Mouse (Mus musculus) limb, embryonic 13.5 days (tissue): ENCODE results near the gene Ppargc1a. TPM values are rescaled to one million over a fixed set of nuclear protein-coding genes. Genes with fewer than 3 reads are reported as not detected.

Experiments used
- ATAC-seq: fragments of 200-750 bp; cut with Nextera tagmentation; 2 replicates; pipeline ENCODE4 v1.8.0; 2017; ENCODE audit warnings: low read depth, moderate number of reproducible peaks, moderate TSS enrichment; ENCODE audit not compliant: low FRiP score
- H3K27ac ChIP-seq: fragments of 300-500 bp; sonication (generic); 2 replicates; pipeline ENCODE4 v1.5.1; 2015; ENCODE audit warnings: inconsistent platforms, mild to moderate bottlenecking, moderate library complexity
- H3K27me3 ChIP-seq: fragments of 300-500 bp; sonication (generic); 2 replicates; pipeline ENCODE4 v1.6.1; 2015; ENCODE audit warnings: mild to moderate bottlenecking, inconsistent platforms
- H3K36me3 ChIP-seq: fragments of 300-500 bp; sonication (generic); 2 replicates; pipeline ENCODE4 v1.6.1; 2015; ENCODE audit warnings: inconsistent platforms, mild to moderate bottlenecking, moderate library complexity
- H3K4me1 ChIP-seq: fragments of 300-500 bp; sonication (generic); 2 replicates; pipeline ENCODE4 v1.6.1; 2015; ENCODE audit warnings: inconsistent platforms
- H3K4me2 ChIP-seq: fragments of 300-500 bp; sonication (generic); replicated peaks from 2 replicates; pipeline ENCODE4 v1.6.1; 2015; ENCODE audit warnings: inconsistent platforms, mild to moderate bottlenecking, moderate library complexity
- H3K4me3 ChIP-seq: fragments of 300-500 bp; sonication (generic); 2 replicates; pipeline ENCODE4 v1.5.1; 2015; ENCODE audit warnings: moderate library complexity, mild to moderate bottlenecking, inconsistent platforms
- H3K9ac ChIP-seq: fragments of 300-500 bp; sonication (generic); 2 replicates; pipeline ENCODE4 v1.6.1; 2015; ENCODE audit warnings: mild to moderate bottlenecking, inconsistent platforms
- H3K9me3 ChIP-seq: fragments of 300-500 bp; sonication (generic); 2 replicates; pipeline ENCODE4 v1.6.1; 2016; ENCODE audit warnings: inconsistent platforms
- WGBS: fragments of 180-500 bp; shearing (Covaris S2); methylation state at CpG from one replicate; pipeline ENCODE4 v1.1.7; 2015; 5-methylcytosine and 5-hydroxymethylcytosine counted together
- polyA plus RNA-seq: library from polyadenylated mRNA; unstranded; fragments of >200 nt; fragmentation: Nextera tagmentation; extraction: Ambion mirVana; gene quantifications from 2 replicates; pipeline ENCODE4 v1.2.1, GENCODE M21; 2015

Gene Ppargc1a
- 2.6 and 3.4 TPM in 2 replicates for polyA plus RNA-seq

DNA sequence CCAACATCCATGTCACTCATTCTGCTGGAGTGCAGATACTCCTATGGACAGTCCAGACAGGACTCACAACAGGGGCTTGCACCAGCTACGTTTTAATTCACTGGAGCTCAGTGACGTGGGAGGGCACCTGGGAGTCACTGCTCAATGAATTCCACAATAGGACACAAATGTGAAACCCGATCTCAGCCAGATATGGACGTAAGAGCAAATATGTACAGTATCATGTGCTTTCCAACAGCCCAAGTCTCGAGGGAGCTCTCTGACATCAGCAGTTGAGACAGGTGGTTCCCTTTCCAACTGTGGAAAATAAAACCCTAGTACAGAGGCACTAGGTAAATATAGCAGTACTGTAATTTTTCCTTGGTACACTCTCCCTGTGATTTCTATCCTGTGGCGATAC lies at the start of gene Ppargc1a:
Ppargc1a (minus strand) TSS at position 68 of the 400 bp plus-strand sequence.
- no peak within 1 kb of the TSS for H3K27ac ChIP-seq

DNA sequence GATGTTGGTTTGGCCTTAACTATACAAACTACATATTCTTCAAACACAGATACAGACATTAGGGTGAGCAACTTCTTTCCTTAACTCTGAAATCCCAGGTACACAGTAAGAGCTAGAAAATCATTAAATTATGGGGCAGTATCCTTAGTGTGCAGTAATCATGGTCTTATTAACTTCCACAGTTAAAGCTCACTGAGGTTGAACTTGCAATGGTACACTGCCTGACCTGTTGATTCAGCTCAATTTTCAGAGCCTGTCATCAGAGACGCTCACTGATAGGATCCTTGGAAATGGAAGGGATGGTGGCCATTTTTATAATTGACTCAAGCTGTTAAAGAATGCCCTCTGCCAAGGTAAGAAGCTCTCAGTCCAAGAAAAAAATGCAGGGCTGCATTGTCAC lies 49.4 kb upstream of the Ppargc1a start:
- Histone ChIP-seq H3K27ac (no peak overlapping the region), H3K4me2 (no peak overlapping the region), H3K36me3 (no peaks in the 10 kb centered on the region), H3K9me3 (0 out of 2 replicates have a peak, but pooled peaks cover 3% of the 10 kb centered on the region), H3K9ac (no peak overlapping the region), H3K4me3 (no peak overlapping the region), H3K27me3 (no peaks in the 10 kb centered on the region), H3K4me1 (no peaks in the 10 kb centered on the region)
- WGBS, result 80% methylated on average over 1 of the region's 1 CpGs
- no peak for ATAC-seq

More for the DNA sequence above, at the start of gene Ppargc1a:
- Histone ChIP-seq H3K4me1 (peaks cover 12% of the 10 kb centered on the region), H3K36me3 (no peaks in the 10 kb centered on the region), H3K4me2 (no peak within 1 kb of the TSS), H3K27me3 (no peaks in the 10 kb centered on the region; the same call in 1 of the 2 replicates), H3K9ac (no peak within 1 kb of the TSS), H3K4me3 (no peak within 1 kb of the TSS), H3K9me3 (no peaks in the 10 kb centered on the region)
- ATAC-seq, result peak; percentile 44; the same call in 1 of the 2 replicates
- WGBS, result 40% methylated on average over 6 of the region's 6 CpGs

DNA sequence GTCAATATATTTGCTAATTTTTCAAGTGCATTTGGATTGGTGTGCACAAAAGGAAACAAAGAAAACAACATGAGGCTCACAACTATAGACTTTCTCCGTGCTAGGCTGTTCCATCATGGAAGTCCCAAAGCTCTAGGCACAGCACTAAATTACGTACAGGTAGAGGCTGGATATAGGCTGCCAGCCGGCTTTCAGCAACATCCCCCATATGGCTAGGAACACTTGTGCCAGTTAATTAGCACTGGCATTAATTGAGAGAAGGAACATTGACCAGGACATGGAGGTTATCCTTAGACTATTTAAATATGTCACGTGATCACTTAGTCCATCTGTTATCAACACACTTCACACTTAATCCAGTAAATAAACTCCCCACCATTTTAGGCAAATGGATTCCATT lies 44.5 kb upstream of the Ppargc1a start:
- no peak for ATAC-seq
- 79% methylated on average over 4 of the region's 4 CpGs for WGBS
- Histone ChIP-seq H3K27ac (no peak overlapping the region), H3K4me3 (no peak overlapping the region), H3K9ac (no peak overlapping the region), H3K9me3 (no peaks in the 10 kb centered on the region), H3K4me1 (no peaks in the 10 kb centered on the region), H3K36me3 (no peaks in the 10 kb centered on the region), H3K4me2 (no peak overlapping the region), H3K27me3 (no peaks in the 10 kb centered on the region)

DNA sequence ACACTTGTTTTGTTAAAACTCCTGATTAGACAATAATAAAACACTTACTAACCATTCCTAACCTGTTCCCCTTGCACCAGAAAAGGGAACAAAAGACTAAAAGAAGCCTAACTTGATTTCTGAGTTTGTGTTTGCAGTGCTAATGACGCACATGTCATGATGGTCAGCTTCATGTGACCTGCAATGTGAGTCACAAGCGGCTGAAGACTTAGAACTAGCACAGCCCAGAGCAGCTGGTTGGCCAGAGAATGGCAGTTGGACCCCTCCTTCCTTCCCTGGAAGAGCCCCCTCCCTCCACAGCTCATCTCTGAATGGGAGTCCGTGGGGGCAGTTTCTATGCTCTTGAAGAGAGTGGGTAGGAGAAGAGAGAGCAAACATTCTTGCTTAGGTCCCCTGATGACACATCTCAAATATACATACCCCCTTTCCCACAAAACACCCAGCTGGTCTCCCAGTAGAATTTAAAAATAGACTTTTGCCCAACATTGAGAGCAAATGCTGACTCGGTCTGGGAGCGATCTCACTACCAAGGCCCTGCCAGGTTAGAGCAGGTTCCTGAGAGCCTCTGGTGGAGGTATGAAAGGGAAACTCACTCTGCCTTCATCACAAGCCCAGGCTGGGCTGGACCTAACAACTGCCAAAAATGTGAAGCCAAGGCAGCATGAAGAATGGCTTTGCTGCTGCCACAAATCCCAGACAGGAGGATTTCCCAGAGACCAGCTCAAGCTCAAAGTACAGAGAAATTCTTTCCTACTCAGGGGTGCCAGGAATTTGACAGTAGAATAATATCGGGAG lies 40.4 kb upstream of the Ppargc1a start:
- WGBS, result 81% methylated on average over 6 of the region's 6 CpGs
- H3K4me1 ChIP-seq, result no peaks in the 10 kb centered on the region
- ATAC-seq, result no peak
- no peak overlapping the region for H3K9ac ChIP-seq
- no peaks in the 10 kb centered on the region for H3K36me3 ChIP-seq
- H3K4me2 ChIP-seq, result no peak overlapping the region
- no peak overlapping the region for H3K27ac ChIP-seq
- no peak overlapping the region for H3K4me3 ChIP-seq
- no peaks in the 10 kb centered on the region for H3K9me3 ChIP-seq
- H3K27me3 ChIP-seq, result no peaks in the 10 kb centered on the region

DNA sequence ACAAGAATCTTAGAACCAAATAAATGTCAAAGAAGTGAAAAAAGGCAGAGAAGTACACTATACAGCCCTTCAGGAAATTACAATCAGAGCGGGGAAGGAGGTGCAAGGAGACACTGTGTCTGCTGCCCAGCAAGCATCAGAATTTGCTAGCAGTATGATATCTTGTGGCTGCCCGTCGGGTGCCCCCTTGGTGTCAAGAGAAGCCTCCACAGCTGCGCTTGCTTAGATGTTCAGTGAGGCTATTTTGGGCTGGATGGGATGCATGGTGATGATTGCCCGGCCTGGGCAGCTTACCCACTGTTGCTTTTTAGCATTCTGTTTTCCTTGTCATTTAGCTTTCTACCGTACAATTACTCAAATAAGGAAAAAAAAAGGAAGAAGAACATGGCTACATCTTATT lies 32.0 kb upstream of the Ppargc1a start:
- H3K4me2 ChIP-seq, result no peak overlapping the region
- H3K4me1 ChIP-seq, result no peaks in the 10 kb centered on the region
- H3K36me3 ChIP-seq, result no peaks in the 10 kb centered on the region
- H3K9me3 ChIP-seq, result no peaks in the 10 kb centered on the region
- 58% methylated on average over 6 of the region's 6 CpGs for WGBS
- no peak overlapping the region for H3K9ac ChIP-seq
- no peak for ATAC-seq
- no peak overlapping the region for H3K4me3 ChIP-seq
- H3K27ac ChIP-seq, result no peak overlapping the region
- H3K27me3 ChIP-seq, result no peaks in the 10 kb centered on the region

DNA sequence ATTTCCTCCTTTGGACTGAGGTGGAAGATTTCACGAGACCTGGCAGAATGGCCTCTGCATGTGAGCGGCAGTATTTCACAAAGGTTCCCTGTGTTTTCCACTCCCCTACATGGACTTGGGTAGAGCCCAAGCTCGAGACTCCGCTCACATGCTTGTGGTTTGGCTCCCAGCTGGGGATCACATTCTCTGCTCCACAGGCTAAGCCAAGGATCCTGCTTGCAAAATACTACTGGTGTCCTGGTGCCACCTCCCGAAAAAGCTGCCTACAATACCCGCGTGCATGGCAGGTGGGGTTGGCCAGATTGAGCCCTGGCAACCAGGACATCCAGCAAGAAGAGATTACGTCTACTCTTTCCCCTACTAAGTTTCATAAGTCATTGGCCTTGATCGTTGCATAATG lies 28.1 kb upstream of the Ppargc1a start:
- Histone ChIP-seq H3K9ac (no peak overlapping the region), H3K27ac (no peak overlapping the region), H3K4me3 (no peak overlapping the region), H3K9me3 (no peaks in the 10 kb centered on the region), H3K36me3 (no peaks in the 10 kb centered on the region), H3K4me2 (no peak overlapping the region), H3K4me1 (peaks cover 13% of the 10 kb centered on the region), H3K27me3 (no peaks in the 10 kb centered on the region)
- ATAC-seq, result no peak
- 76% methylated on average over 9 of the region's 9 CpGs for WGBS

DNA sequence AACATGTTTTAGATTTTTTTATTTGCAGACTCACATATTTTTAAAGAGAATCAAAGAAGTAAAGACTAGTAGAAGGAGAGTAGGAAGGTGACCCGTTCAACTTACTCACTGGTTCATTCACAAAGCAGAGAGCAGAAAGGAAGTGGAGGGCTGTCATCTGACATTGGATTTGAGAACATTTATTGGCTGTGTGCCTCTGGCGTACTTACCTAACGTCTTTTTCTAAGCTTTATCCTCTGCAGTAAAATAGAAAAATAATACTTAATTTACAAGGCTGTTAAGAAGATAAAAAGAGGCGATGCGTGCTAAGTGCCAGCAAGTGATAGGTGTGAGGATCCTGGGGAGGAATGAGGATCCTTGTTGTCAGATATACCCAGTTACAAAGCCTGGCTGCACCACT lies 24.7 kb upstream of the Ppargc1a start:
- Histone ChIP-seq H3K9ac (no peak overlapping the region), H3K27ac (no peak overlapping the region), H3K4me3 (no peak overlapping the region), H3K9me3 (no peaks in the 10 kb centered on the region), H3K27me3 (no peaks in the 10 kb centered on the region; the same call in 1 of the 2 replicates), H3K4me1 (peaks cover 13% of the 10 kb centered on the region), H3K4me2 (no peak overlapping the region), H3K36me3 (no peaks in the 10 kb centered on the region)
- ATAC-seq, result no peak
- 27% methylated on average over 5 of the region's 5 CpGs for WGBS

DNA sequence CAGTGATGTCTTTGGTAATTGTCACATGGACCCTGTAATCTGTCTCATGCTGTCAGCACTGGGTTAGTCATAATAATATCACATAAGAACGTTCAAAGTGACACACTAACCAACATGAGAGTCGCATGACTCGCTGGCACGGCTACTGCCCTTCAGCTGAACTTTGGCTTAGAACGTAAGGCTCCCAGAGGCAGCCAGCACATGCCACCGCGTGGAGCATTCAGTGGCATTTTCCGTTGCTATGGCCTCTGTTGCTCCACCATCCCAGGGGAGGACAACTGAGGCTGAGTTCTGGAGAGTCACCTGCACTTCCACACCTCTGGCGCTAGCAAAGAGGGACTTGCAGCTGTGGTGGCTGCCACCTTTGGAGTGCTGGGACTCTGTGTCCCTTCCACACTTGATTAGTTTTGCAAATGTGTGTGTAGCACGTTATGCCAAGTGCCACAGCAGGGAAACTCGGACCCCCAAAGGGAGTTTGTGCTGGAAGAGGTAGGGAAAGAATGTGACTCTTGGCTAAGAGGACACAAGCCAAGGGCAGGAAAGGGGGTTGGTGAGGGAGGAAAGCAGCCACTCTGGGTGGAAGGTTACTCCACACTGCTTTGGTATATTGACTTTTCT lies 24.1 kb upstream of the Ppargc1a start:
- Histone ChIP-seq H3K4me2 (0 out of 2 replicates have a peak overlapping the region, but pooled peaks have one; percentile 3), H3K36me3 (no peaks in the 10 kb centered on the region)
- 17% methylated on average over 11 of the region's 11 CpGs for WGBS

DNA sequence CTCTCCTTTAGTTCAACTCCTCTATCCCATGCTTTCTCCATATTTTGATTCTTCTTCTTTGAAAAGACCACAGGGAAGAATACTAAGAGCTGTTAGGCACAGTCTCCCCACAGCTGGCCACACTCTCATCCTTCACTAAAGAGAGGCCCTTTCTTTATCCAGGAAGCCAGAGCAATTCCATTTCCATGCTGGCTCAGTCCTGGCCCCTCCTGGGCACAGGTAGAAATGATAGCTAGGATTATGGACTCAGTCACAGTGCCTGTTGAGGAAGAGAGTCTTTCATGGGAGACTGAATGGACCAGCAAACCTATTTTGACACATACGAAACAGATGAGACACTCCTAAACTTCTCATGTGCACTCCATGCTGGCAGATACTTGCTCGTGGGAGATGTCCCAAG lies 18.7 kb upstream of the Ppargc1a start:
- no peak overlapping the region for H3K4me2 ChIP-seq
- H3K36me3 ChIP-seq, result no peaks in the 10 kb centered on the region
- H3K4me1 ChIP-seq, result 0 out of 2 replicates have a peak, but pooled peaks cover under 1% of the 10 kb centered on the region
- WGBS, result 79% methylated on average over 2 of the region's 2 CpGs
- peaks cover 9% of the 10 kb centered on the region; the same call in 1 of the 2 replicates for H3K27me3 ChIP-seq
- no peaks in the 10 kb centered on the region for H3K9me3 ChIP-seq
- H3K9ac ChIP-seq, result no peak overlapping the region
- no peak for ATAC-seq
- H3K4me3 ChIP-seq, result no peak overlapping the region
- H3K27ac ChIP-seq, result no peak overlapping the region

More for the DNA sequence above, 24.1 kb upstream of the Ppargc1a start:
- no peak overlapping the region for H3K9ac ChIP-seq
- H3K4me1 ChIP-seq, result peaks cover 13% of the 10 kb centered on the region
- ATAC-seq, result no peak; the same call in 1 of the 2 replicates
- no peaks in the 10 kb centered on the region for H3K9me3 ChIP-seq
- H3K4me3 ChIP-seq, result no peak overlapping the region
- H3K27me3 ChIP-seq, result no peaks in the 10 kb centered on the region; the same call in 1 of the 2 replicates
- H3K27ac ChIP-seq, result no peak overlapping the region

DNA sequence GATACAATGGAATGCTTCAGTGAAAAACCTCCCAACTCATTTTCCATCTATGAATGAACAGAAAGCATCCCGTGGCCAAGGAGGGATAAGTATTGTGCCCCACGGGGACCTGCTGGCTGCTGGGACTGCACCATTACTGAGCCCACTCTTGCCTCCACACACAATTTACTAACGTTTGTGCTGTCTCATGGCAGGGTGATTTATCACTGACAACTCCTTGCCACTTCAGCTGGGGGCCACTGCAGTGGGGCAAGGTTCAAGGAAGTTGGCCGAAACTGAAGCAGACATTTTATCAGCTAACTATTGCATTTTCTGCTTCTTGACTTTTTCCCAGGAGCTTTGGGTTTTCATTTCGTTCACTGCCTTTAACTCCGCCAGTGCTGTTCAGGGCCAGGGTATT lies 17.5 kb upstream of the Ppargc1a start:
- Histone ChIP-seq H3K4me2 (no peak overlapping the region), H3K4me3 (no peak overlapping the region), H3K27ac (no peak overlapping the region), H3K9ac (no peak overlapping the region), H3K4me1 (no peaks in the 10 kb centered on the region), H3K9me3 (no peaks in the 10 kb centered on the region), H3K36me3 (no peaks in the 10 kb centered on the region), H3K27me3 (peaks cover 9% of the 10 kb centered on the region; the same call in 1 of the 2 replicates)
- ATAC-seq, result no peak
- WGBS, result 45% methylated on average over 6 of the region's 6 CpGs

DNA sequence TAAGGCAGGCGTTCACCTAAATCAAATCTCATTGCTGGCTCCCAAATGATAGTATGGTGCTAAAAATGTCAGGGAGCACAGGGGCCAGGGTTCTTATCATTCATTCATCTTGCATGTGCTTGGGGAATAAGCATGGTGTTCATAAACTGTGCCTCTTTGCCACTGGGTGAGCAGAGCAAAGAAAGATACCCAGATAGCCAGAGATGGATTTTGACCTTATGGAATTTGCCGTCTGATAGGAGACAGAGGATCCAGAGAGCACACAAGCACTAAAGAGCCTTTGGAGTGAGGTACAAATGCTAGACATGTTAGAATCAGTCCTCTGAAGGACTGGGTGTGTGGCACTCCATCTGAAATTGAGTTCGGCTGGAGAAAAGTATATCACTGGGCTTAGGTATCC lies 16.7 kb upstream of the Ppargc1a start:
- Histone ChIP-seq H3K4me2 (no peak overlapping the region), H3K9ac (no peak overlapping the region), H3K27me3 (peaks cover 9% of the 10 kb centered on the region; the same call in 1 of the 2 replicates), H3K4me1 (no peaks in the 10 kb centered on the region), H3K9me3 (no peaks in the 10 kb centered on the region), H3K27ac (no peak overlapping the region), H3K36me3 (no peaks in the 10 kb centered on the region), H3K4me3 (no peak overlapping the region)
- WGBS, result 87% methylated on average over 3 of the region's 3 CpGs
- no peak for ATAC-seq

DNA sequence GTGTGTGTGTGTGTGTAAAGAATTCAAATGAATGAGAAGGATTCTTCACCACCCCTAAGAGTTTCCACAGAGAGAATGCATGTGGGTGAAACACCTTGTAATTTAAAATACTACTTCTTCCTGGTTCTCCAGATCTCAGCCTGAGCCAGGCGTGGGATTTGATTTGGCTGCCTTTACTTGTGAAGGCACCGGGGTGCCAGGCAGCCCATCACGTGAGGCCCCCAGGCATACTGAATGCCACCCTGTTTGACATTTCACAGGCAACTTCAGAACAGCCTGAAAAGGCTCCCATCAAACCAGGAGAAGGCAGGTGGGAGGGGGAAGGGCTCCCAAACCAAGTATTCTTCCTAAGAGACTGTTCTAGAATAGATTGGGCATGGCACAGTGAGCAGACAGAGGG lies 16.1 kb upstream of the Ppargc1a start:
- Histone ChIP-seq H3K9ac (no peak overlapping the region), H3K27me3 (peaks cover 9% of the 10 kb centered on the region; the same call in 1 of the 2 replicates), H3K4me3 (no peak overlapping the region), H3K4me2 (no peak overlapping the region), H3K4me1 (no peaks in the 10 kb centered on the region), H3K9me3 (no peaks in the 10 kb centered on the region), H3K27ac (no peak overlapping the region), H3K36me3 (no peaks in the 10 kb centered on the region)
- WGBS, result 64% methylated on average over 3 of the region's 3 CpGs
- ATAC-seq, result no peak
